Mouse (Mus musculus): ENCODE data around the gene Gm36210. TPM values are rescaled to one million over a fixed set of nuclear protein-coding genes. Genes with fewer than 3 reads are reported as not detected.

Gm36210 gene
- polyA plus RNA-seq (2016; fragmentation: Nextera tagmentation; extraction: Ambion mirVana), result 0.24 and 0.41 TPM in 2 replicates

DNA sequence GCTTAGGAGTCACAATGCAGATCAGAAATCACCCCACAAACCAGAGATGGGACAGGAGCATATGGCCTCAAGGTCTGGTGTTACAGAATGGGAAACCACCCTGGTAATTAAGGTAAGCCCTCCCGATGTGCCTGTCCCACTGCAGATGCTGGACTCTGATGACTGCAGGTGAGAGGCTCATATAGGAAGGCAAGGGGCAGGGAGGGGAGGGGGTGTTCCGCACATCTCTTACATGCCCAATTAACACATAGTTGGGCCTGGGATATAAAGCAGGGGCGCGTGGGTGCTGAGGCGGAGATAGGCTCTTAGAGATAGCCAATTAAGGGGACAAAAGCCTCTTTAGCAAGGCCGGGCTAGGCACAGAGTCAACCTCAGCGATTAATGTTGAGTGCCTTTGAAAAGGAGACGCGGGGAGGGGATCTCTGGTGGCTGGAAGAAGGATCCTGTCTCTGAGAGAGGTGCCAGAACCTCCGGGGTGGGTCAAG, at the start of gene Gm36210:
Gm36210 (minus strand) TSS at position 51 of the 485 bp plus-strand sequence.
- H3K27me3 ChIP-seq, result 0 out of 2 replicates have a peak, but pooled peaks cover 3% of the 10 kb centered on the region
- peak within 1 kb of the TSS; percentile 13; the same call in 1 of the 2 replicates for H3K9ac ChIP-seq
- peak; percentile 30; the same call in 1 of the 2 replicates for ATAC-seq (ENCODE audit: low FRiP score)
- H3K4me2 ChIP-seq, result peak within 1 kb of the TSS; percentile 2; the same call in 1 of the 2 replicates
- H3K27ac ChIP-seq, result 0 out of 2 replicates have a peak within 1 kb of the TSS, but pooled peaks have one; percentile 47
- 9% methylated on average over 10 of the region's 10 CpGs for WGBS
- H3K9me3 ChIP-seq, result no peaks in the 10 kb centered on the region
- no peak within 1 kb of the TSS for H3K4me3 ChIP-seq (replicated peaks)
- H3K36me3 ChIP-seq (replicated peaks), result no peaks in the 10 kb centered on the region
- H3K4me1 ChIP-seq, result peaks cover 7% of the 10 kb centered on the region; the same call in 1 of the 2 replicates

DNA sequence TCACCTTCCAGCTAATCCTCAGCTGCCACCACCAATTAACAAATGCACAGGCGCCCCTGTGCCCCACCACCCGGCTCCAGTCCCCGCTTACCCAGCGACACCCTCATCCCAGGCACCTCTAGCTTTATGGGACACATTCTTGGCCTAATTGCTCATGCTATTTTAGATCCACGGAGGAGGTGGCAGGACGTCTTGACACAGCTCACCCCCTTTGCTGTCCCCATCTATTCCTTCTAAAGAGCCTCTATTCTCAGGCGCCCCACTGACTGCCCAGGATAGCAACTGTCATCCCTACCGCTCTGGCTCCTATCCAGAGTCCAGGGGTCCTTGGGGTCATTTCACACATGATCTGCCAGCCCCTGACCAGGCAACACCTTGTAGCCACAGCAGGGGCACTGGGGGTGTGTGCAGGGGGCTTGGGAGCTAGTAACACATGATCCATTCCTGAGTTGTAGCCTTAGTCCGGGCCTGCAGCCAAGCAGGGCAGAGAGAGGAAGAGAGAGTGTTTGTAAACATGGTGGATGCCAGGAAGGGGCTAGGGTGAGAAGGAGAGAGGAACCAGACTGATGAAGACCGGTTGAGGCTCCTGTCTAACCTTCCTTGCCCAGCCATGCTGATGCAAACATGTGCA, 47.6 kb upstream of the Gm36210 start:
- no peak for ATAC-seq (ENCODE audit: low FRiP score)
- H3K9ac ChIP-seq, result no peak overlapping the region
- WGBS, result 32% methylated on average over 10 of the region's 10 CpGs

DNA sequence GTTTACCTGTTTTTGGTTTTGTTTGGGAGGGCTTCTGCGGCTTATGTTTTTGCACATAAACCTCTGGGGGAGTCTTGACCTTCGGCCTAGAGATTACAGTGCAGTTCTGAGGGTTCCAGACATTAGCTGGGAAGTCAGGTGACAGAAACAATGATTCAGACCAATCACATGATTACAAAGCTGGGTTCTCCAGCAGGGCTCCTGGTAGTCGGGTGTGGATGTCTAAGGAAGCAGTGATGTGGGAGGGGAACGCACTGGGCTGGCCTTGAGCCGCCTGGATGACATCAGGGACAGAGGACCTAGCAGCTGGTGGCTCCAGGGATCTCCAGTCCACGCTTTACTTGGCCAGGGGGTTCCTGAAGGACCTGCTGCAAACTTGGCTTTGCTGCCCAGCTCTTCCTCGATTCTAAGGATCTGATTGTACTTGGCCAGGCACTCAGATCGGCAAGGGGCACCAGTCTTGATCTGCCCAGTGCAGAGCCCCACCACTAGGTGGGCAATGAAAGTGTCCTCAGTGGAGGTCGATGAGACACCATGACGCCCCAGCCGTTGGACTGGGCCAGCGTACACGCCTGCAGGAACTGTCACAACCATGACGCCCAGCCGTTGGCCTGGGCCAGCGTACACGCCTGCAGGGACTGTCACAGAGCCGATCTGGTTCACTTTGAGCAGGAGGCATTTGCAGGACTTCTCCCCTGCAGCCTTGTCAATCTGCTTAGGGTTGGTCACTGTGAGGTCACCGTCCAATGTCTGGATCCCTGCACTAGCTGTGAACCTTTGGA, 44.4 kb upstream of the Gm36210 start:
- no peak overlapping the region for H3K4me3 ChIP-seq (replicated peaks)
- WGBS, result 85% methylated on average over 19 of the region's 19 CpGs
- peaks cover 6% of the 10 kb centered on the region; the same call in 1 of the 2 replicates for H3K27me3 ChIP-seq
- H3K4me2 ChIP-seq, result no peak overlapping the region
- H3K9ac ChIP-seq, result no peak overlapping the region
- H3K4me1 ChIP-seq, result no peaks in the 10 kb centered on the region
- no peak overlapping the region for H3K27ac ChIP-seq
- no peaks in the 10 kb centered on the region for H3K36me3 ChIP-seq (replicated peaks)
- H3K9me3 ChIP-seq, result no peaks in the 10 kb centered on the region
- ATAC-seq (ENCODE audit: low FRiP score), result no peak

More for the DNA sequence above, 47.6 kb upstream of the Gm36210 start:
- no peak overlapping the region for H3K4me3 ChIP-seq (replicated peaks)
- peaks cover 6% of the 10 kb centered on the region; the same call in 1 of the 2 replicates for H3K27me3 ChIP-seq
- no peaks in the 10 kb centered on the region for H3K36me3 ChIP-seq (replicated peaks)
- no peaks in the 10 kb centered on the region for H3K4me1 ChIP-seq
- H3K9me3 ChIP-seq, result no peaks in the 10 kb centered on the region
- no peak overlapping the region for H3K4me2 ChIP-seq
- no peak overlapping the region for H3K27ac ChIP-seq

DNA sequence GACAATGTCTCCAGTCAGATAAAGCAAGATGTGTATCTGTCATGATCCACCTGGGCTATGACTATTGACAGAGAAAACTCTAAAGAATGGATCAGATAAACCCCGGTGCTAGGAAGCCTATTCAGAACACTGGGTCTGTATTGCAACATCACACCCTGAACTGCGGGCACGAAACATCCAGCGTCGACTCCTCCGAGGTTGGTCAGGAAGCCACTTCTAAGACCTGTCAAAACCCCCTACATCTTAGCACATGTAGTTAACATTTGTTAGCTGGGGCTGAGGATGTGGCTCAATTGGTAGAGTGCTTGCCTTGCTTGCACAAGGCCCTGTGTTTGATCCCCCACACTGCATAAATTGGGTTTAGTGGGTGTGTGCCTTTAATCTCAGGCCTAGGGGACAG, 42.1 kb upstream of the Gm36210 start:
- no peak overlapping the region for H3K27ac ChIP-seq
- H3K4me1 ChIP-seq, result peaks cover 2% of the 10 kb centered on the region; the same call in 1 of the 2 replicates
- no peaks in the 10 kb centered on the region for H3K9me3 ChIP-seq
- H3K4me3 ChIP-seq (replicated peaks), result no peak overlapping the region
- H3K9ac ChIP-seq, result no peak overlapping the region
- no peak overlapping the region for H3K4me2 ChIP-seq
- peaks cover 5% of the 10 kb centered on the region; the same call in 1 of the 2 replicates for H3K27me3 ChIP-seq
- 82% methylated on average over 6 of the region's 6 CpGs for WGBS
- ATAC-seq (ENCODE audit: low FRiP score), result no peak
- H3K36me3 ChIP-seq (replicated peaks), result no peaks in the 10 kb centered on the region

DNA sequence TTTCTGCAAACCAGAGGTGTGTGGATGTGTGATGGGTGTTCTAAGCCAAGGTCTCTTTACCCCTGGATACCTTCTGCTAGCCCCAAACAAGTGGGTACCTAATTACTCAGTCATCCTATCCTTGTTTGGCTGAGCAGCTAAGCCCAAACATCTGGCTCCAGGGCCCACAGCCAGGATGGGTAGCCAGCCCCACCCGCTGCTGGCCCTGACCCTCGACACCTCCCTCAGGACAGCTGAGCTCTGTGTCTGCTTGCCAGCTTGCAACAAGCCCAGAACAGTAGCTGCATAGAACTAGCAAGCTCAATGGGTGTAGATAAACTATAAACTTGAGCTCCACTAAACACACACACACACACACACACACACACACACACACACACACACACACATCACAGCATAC, 41.5 kb upstream of the Gm36210 start:
- Histone ChIP-seq H3K36me3 (replicated peaks) (no peaks in the 10 kb centered on the region), H3K4me2 (no peak overlapping the region), H3K4me3 (replicated peaks) (no peak overlapping the region), H3K4me1 (peaks cover 4% of the 10 kb centered on the region; the same call in 1 of the 2 replicates), H3K9ac (no peak overlapping the region), H3K9me3 (no peaks in the 10 kb centered on the region), H3K27me3 (no peaks in the 10 kb centered on the region), H3K27ac (no peak overlapping the region)
- no peak for ATAC-seq (ENCODE audit: low FRiP score)
- 73% methylated on average over 2 of the region's 2 CpGs for WGBS

DNA sequence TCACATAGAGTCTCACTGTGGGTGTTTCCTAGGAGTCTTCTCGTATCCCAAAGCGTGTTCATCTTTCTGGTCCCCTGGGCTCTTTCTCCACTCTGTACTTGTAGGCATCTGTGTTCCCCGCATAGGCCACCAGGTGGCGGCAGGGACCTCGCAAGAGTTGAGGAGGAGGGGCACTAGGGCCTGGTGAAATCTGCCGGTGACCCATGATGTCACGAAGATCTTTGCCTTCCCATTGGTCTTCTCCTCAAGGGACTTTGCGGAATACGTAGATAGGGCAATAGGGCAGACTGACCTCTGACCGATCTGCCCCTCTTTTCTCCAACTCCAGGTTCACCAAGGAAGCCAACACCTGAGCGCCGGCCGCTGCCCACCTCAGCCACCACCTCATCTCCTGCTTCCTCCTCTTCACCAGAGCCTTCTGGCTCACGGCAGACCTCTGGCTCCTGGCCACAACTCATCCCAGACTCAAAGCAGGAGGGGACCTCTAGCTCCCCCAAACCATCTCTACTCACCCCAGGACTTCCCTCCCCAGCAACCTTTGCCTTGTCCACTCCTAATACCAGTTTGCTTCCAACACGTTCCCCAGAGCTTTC, 37.0 kb upstream of the Gm36210 start:
- ATAC-seq (ENCODE audit: low FRiP score), result peak; percentile 76
- no peaks in the 10 kb centered on the region for H3K27me3 ChIP-seq
- WGBS, result 19% methylated on average over 15 of the region's 15 CpGs
- H3K9ac ChIP-seq, result no peak overlapping the region; the same call in 1 of the 2 replicates
- H3K9me3 ChIP-seq, result no peaks in the 10 kb centered on the region
- peaks cover 4% of the 10 kb centered on the region; the same call in 1 of the 2 replicates for H3K4me1 ChIP-seq
- H3K36me3 ChIP-seq (replicated peaks), result no peaks in the 10 kb centered on the region
- peak overlapping the region; percentile 45 for H3K4me2 ChIP-seq
- peak overlapping the region; percentile 28 for H3K4me3 ChIP-seq (replicated peaks)
- H3K27ac ChIP-seq, result no peak overlapping the region

DNA sequence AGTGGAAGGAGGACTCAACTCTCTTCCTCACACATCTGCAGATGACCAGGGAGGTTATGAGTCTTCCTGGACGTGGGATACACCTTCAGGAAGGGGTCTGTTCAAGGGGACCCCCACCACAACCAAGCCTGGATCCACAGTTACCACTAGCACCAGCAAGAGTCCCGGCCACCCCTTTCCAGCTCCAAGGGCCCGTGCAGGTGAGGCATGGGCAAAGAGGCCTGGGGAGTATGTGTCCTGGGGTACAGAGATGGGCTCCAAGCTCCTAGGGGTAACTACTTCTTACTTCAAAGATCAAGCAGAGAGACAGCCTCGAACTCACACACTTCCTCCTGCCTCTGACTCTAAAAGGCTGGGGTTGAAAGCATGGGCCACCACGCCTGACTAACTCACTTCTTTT, 36.4 kb upstream of the Gm36210 start:
- no peak overlapping the region for H3K4me2 ChIP-seq
- no peak overlapping the region for H3K27ac ChIP-seq
- ATAC-seq (ENCODE audit: low FRiP score), result no peak
- H3K9me3 ChIP-seq, result no peaks in the 10 kb centered on the region
- H3K4me1 ChIP-seq, result peaks cover 4% of the 10 kb centered on the region; the same call in 1 of the 2 replicates
- H3K36me3 ChIP-seq (replicated peaks), result no peaks in the 10 kb centered on the region
- no peaks in the 10 kb centered on the region for H3K27me3 ChIP-seq
- WGBS, result 56% methylated on average over 5 of the region's 5 CpGs
- H3K4me3 ChIP-seq (replicated peaks), result no peak overlapping the region
- H3K9ac ChIP-seq, result no peak overlapping the region

DNA sequence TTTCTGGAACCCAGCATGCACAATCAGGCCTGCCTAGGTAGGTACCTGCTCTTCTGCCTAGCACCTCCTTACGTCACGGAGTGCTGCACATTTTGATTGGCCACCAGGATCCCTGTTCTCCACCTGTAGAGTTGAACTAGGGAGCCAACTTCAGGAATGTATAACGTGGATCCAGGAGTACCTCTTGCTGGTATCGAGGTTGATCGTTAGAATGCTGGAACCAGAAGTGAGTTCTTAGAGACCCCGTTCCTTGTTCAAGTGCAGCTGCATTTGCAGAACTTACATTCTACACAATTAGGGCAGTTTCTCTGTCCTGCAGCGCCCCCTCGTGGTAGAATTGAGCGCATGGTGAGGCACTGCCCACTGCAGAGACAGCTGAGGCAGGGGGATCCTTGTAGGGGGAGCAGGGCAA, 33.8 kb upstream of the Gm36210 start:
- H3K27ac ChIP-seq, result no peak overlapping the region
- no peaks in the 10 kb centered on the region for H3K27me3 ChIP-seq
- no peaks in the 10 kb centered on the region for H3K36me3 ChIP-seq (replicated peaks)
- no peaks in the 10 kb centered on the region for H3K9me3 ChIP-seq
- ATAC-seq (ENCODE audit: low FRiP score), result peak; percentile 67; the same call in 1 of the 2 replicates
- no peak overlapping the region for H3K4me2 ChIP-seq
- WGBS, result 21% methylated on average over 9 of the region's 9 CpGs
- H3K4me3 ChIP-seq (replicated peaks), result no peak overlapping the region
- no peak overlapping the region for H3K9ac ChIP-seq
- H3K4me1 ChIP-seq, result peaks cover 4% of the 10 kb centered on the region; the same call in 1 of the 2 replicates

DNA sequence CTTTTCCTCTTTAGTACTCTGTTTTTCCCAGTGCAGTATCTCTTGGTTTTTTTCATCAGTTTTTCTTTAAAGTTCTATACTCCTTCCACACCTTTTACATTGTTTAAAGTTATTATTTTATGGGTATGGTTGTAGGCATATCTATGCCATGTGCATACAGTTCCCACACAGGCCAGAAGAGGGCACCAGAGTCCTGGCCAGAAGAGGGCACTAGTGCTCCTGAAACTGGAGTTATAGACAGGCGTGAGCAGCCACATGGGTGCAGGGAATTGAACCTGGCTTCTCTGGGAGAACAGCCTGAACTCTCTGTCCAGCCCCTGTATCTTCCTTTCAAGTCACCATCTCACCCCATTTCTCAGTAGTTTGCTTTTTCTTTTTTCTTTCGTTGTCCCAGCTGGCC, 32.1 kb upstream of the Gm36210 start:
- 30% methylated on average over 2 of the region's 2 CpGs for WGBS
- Histone ChIP-seq H3K4me3 (replicated peaks) (no peak overlapping the region), H3K4me2 (no peak overlapping the region), H3K9me3 (0 out of 2 replicates have a peak, but pooled peaks cover 7% of the 10 kb centered on the region), H3K27ac (no peak overlapping the region), H3K9ac (no peak overlapping the region), H3K36me3 (replicated peaks) (no peaks in the 10 kb centered on the region), H3K4me1 (peaks cover 2% of the 10 kb centered on the region; the same call in 1 of the 2 replicates), H3K27me3 (no peaks in the 10 kb centered on the region)
- ATAC-seq (ENCODE audit: low FRiP score), result no peak; the same call in 1 of the 2 replicates

DNA sequence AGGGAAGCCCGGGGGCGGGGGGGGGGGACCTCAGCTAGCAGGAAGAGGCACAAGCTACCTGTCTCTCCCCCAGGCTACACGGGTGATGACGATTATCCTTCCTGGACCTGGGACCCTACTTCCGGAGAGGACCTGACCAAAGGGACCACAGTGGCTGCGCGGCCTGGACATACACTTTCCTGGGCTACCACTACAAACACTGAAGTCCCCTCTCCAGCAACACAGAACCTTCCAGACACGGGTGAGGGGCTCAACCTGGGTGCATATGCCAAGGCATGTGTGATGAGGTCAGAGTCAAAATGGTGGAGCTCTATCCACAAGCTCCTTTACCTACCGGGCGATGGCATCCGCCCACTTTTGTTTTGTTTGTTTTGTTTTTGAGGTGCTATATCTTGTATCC, 31.1 kb upstream of the Gm36210 start:
- Histone ChIP-seq H3K27me3 (no peaks in the 10 kb centered on the region), H3K9ac (no peak overlapping the region), H3K4me1 (no peaks in the 10 kb centered on the region), H3K36me3 (replicated peaks) (no peaks in the 10 kb centered on the region), H3K4me3 (replicated peaks) (no peak overlapping the region), H3K9me3 (0 out of 2 replicates have a peak, but pooled peaks cover 7% of the 10 kb centered on the region), H3K27ac (no peak overlapping the region), H3K4me2 (no peak overlapping the region)
- 87% methylated on average over 10 of the region's 11 CpGs for WGBS
- ATAC-seq (ENCODE audit: low FRiP score), result no peak

DNA sequence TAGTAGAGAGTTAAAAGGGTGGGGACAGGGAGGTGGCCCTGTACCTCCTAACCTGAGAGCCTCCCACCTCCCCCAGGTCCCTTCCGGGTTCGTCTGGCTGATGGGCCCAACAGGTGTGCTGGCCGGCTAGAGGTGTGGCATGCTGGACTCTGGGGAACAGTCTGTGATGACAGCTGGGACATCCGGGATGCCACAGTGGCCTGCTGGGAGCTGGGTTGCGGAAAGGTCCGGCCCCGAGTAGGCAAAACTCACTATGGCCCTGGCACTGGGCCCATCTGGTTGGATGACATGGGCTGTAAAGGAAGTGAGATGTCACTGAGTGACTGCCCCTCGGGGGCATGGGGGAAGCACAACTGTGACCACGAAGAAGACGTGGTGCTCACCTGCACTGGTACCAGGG, 30.5 kb upstream of the Gm36210 start:
- 84% methylated on average over 10 of the region's 10 CpGs for WGBS
- H3K27me3 ChIP-seq, result no peaks in the 10 kb centered on the region
- ATAC-seq (ENCODE audit: low FRiP score), result no peak
- 0 out of 2 replicates have a peak, but pooled peaks cover 7% of the 10 kb centered on the region for H3K9me3 ChIP-seq
- no peak overlapping the region for H3K9ac ChIP-seq
- no peak overlapping the region for H3K27ac ChIP-seq
- no peak overlapping the region for H3K4me2 ChIP-seq
- no peaks in the 10 kb centered on the region for H3K36me3 ChIP-seq (replicated peaks)
- H3K4me1 ChIP-seq, result no peaks in the 10 kb centered on the region
- H3K4me3 ChIP-seq (replicated peaks), result no peak overlapping the region

Measured in forebrain, embryonic 12.5 days (tissue).